Mouse (Mus musculus) left cerebral cortex, postnatal 25 days (tissue): ENCODE results near the gene Fbxl3. TPM values are rescaled to one million over a fixed set of nuclear protein-coding genes. Genes with fewer than 3 reads are reported as not detected.

Experiments
- DNase-seq, 2 experiments: peaks; one replicate each; pipeline ENCODE4 v3.0.0; 2022; ENCODE audit warnings: low spot score in 2 of 2, mixed read lengths in 1 of 2
- intact Hi-C: fragments of 180-260 bp; cut with DNase I; formaldehyde crosslinking; loops from one replicate; pipeline ENCODE4 v1.15.1; 2025
- total RNA-seq, 2 experiments: library from RNA; stranded (reverse); gene quantifications; 2 replicates each; pipeline ENCODE4 v1.2.3; 2021

The Fbxl3 gene
- total RNA-seq, 2 experiments from 2014 or later: 89.1 to 89.7 TPM

DNA sequence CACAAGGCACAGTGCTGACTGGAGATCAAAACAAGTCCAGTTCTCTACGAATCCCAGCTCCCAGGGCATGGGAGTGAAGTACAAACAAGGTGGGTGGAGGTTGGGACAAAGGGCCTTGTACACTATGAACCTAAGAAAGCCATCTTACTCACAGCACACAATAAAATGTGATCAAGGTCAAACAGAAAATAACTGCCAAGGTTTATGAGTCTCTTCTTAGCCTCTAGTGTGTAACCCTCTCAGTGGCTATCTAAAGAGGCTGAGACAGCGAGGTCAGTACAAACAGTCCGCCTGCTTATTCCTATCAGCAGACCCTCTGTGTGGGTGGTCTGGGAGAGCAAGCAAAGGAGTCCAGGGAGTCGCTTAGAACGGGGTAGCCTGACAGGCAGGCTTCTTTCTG lies 11.5 kb downstream of the Fbxl3 start:
- intact Hi-C loops: no loop called here
- no peak for DNase-seq

DNA sequence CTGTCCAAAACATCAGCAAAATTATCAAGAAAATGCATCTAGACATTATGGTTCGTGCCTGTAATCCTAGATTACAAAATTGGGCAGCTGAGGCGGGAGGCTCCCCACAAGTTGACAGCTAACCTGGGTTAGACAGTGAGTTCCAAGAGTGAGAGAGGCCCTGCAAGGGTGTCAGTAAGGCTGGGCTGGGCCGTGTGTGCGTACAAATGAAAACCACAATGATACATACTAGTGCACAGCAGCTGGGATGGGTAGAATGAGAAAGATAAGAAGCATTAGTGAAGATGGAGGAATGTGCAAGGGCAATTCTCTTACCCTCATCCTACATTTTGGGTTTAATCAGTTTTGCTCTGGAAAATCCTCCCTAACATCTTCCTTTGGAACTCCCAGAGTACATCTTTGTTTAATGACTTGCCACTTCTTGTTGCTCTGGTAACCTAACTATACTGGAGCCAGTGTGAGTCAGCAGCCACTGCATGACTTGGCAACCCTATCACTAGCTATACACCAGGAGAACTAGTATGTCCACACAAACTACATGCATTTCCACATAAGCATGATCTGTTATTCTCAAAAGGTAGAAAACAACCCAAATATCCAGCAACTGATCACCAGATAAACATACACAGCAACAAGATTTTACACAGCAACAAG lies 12.6 kb downstream of the Fbxl3 start:
- intact Hi-C loops: no loop called here
- DNase-seq: peak in 1 of 2 experiments; percentile 76

DNA sequence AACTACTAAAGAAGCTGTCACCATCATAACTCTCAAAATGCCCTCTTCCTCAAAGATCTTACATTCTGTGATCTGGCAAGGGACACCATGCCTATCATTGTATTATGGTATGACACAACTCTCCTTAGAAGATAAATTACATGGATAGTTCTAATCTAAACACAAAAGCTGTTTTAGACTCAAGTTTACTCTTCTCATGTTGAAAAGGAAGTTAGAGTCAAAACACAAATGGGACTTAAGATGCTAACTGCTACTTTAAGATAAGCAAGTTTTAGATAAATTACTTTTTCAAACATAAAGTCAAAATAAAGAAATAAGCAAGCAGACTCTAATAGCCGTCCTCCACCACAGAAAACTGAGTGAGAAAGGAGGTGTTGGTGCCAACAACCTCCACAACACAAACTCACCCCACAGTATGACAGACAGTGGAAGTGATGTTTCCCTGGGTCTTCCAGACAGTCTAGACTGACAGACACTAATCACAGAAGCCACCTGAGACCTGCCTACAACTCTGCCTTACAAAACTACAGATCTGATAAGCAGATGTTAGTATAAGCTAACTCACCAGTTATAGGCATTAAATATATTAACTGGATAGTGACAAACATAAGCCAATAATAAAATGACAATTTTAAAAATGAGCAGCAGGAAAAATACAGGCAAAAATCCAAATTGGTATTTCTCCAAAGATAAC lies 13.4 kb downstream of the Fbxl3 start:
- intact Hi-C loops: no loop called here
- DNase-seq: no peak

DNA sequence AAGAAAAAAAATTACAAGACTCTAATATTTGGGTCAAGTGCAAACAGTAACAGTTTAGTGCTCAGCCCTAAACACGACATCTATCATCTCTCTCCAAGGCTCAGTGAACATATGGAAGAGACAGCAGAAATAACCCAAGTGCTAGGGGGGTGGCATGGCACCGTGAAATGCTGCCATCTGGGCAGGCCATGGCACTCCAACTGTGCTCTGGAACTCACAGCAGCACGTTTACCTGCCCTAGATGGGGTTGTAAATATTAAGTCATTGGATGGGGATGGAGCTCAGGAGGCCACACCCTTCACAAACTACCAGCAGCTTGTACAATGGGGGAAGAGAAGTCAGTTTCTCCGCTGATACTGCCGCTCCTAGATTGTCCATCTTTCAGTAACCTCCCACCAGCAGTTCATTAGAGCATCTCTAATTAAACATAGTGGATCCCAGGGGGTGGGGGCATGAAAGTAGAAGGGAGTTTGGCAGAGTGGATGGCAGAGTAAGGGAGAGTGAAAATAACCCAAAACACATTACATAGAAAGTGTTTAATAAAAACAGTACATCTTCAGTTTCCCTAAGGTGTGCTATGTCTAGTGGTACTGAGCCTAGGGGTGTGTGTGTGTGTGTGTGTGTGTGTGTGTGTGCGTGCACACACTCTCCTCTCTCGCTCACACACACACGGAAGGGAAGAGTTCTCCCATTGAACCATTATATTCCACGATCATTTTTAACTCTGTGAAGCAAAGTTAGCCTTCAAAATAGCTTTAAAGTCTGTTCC lies 20.0 kb downstream of the Fbxl3 start:
- peak; percentile 38 to 79 for DNase-seq
- intact Hi-C loops: loop anchor here (10.0 kb wide), 2 partner anchors 395 to 605 kb away; no protein-coding TSS in a partner anchor

DNA sequence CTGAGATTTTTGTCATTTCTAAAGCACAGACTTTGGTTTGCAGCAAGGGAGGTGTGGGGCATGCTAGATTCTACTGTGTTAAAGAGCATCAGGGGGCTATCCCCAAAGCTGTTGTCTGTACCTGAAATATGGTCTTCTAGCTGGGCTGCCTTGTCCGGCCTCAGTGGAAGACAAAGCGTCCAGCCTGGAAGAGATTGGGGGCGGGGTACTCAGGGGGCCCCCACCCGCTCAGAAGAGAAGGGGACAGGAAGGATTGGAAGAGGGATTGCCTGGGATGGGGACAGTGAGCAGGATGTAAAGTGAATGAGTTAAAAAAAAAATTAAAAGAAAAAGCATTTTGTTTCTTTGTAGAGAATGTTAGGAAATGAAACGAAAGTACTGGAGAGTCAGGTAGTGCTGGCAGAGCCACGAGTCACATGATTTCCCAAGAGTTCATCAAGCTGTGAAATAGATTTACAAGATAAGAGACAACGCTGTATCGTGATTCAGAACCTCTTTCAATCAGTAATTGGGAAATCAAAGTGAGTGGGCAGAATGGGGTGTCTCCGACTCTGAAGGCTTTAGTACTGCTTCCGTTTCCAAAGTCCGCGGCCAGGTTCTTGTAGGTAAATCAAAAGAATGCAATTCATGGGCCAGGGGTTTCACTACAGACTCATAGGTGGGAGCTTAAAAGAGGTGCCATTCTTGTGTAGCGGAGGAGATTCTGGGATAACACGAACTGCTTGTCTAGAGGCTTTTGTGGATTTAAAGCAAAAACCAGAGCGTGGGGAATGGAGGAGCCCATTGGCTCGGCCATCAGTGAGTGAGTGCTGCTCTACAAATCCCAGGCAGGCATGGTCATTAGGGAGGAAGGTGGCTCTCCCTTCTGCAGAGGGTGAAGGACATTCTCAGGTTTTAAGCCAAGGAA lies 21.1 kb downstream of the Fbxl3 start:
- DNase-seq: no peak
- intact Hi-C loops: loop anchor here (10.0 kb wide), 2 partner anchors 397 to 607 kb away; no protein-coding TSS in a partner anchor

DNA sequence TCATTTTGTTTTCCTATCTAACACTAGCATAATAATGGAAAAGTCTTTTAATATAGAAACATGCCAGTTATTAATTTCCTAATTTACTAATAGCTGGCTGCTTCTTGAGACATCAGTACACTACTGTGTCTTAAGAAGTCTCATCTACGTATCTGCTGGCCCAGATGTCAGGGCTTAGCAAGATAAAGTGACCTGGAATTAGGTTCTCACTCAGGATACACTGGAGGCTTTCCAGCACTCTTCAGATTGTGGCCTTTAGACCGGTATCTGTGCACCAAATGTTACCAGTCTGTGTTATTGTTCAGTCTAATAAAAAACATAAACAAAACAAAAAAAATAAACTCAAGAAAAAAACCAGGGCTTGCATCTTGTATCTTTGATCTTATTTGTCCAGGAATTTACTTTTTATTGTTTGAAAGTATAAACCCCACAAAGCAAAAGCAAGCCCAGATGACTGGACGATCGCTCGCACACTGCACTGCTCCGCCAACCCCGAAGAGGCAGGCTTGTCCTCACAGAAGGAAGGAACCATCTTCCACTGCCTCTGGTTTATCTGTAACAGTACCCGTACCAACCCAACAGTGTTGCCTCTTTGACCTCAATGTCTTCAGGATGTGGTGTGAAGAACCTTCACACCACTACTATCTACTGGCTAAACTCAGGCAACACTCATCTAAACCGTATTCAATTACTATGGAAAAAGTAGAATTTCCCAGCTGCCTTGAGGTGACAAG lies 21.9 kb downstream of the Fbxl3 start:
- DNase-seq: no peak
- intact Hi-C loops: loop anchor here (10.0 kb wide), 2 partner anchors 397 to 607 kb away; no protein-coding TSS in a partner anchor

DNA sequence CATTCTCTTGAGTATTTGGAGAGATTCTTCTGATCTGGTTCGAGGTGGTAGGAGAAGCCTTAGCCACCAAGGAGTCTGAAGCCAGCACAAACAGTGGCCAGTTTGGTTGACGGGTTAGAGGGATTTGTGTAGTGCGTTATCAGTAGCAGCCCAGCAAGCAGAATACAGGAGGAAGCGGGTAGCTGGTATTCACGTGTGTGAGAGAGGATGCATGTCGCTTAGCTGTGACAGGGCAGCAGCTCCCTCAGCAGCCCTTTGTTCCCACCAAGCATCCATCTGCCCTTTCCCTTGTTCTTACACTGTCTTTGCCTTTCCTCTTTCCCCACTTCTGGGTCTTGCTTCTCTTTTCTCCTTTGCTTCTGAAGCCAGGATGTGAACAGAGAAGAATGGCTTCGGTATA lies 24.2 kb downstream of the Fbxl3 start:
- intact Hi-C loops: loop anchor here (10.0 kb wide), 2 partner anchors 400 to 610 kb away; no protein-coding TSS in a partner anchor
- DNase-seq: no peak

DNA sequence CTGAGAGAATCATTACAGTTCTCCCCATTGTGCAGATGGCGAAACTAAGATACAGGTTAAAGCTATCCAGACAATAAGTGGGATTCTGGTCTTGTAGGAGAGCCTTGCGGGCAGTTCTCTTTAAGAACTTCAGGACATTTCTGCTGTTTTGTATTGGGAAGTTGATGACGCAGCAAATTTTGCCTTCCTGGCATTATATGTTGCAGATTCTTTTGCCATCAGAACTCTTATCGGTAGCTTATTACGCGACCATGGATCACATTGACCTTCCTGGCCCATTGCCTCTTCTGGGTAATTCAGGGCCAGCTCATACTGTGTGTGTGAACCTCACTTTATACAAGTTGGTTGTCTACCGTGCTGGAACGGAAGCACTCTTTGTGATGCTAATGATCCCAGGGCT lies 25.5 kb downstream of the Fbxl3 start:
- intact Hi-C loops: loop anchor here (10.0 kb wide), 2 partner anchors 401 to 611 kb away; no protein-coding TSS in a partner anchor
- no peak for DNase-seq

DNA sequence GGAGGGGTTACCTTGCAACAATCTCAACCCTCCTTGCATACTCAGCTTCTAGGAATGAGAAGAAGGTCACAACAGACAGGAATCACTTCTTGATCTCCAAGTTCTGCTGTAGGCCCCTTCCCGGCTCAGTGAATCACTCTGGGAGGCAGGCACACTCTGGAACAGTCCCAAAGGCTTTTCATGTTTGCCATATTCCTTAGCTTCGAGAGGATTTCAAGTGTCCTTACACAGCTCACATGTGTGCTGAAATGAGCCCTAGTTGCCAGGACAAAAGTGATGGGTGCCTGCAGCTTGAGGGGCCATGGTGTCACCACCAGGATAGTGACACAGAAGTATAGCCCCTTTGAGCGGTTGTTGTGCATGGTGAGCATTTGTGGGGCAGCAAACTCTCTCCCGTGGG lies 26.6 kb downstream of the Fbxl3 start:
- intact Hi-C loops: loop anchor here (10.0 kb wide), 2 partner anchors 402 to 612 kb away; no protein-coding TSS in a partner anchor
- DNase-seq: no peak

DNA sequence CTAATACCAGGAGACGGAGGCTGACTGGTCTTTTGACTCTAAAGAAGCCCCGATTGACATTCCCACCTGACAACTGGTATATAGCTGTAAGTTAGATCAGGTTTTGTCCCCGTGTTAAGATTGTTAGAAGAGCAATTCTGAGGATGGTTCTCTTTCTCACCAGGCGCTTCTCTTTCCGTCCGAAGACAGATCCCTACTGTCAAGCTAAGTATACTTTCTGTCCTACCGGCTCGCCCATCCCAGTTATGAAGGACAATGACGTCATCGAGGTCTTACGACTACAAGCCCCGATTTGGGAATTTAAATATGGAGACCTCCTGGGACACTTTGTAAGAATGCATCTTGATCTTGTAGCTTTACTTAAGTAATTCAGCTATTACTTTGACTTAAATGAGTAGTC lies 27.9 kb downstream of the Fbxl3 start:
- intact Hi-C loops: loop anchor here (10.0 kb wide), 2 partner anchors 403 to 613 kb away; no protein-coding TSS in a partner anchor
- no peak for DNase-seq

DNA sequence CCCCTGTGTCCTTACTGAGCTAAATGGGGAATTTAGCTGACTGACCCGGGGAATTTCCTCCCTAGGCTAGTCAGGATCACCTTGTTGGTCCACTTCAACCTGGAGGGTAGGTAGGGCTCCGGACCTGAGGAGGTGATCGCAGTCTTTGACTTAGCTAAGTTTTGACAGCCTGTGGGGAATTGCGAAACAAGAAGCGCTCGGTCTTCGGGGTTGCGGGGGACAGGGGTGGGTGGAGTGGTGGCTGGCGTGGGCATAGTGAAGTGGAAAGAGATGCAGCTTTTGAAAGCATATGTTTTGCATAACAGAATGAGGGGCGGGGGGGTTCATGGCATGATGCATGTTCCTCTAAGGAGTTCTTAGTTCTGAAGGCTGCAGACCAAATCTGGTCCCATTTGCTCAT lies 28.6 kb downstream of the Fbxl3 start:
- no peak for DNase-seq
- intact Hi-C loops: loop anchor here (1.0 to 10.0 kb wide), 3 partner anchors 29 to 614 kb away; partner anchors contain the start of gene Fbxl3

DNA sequence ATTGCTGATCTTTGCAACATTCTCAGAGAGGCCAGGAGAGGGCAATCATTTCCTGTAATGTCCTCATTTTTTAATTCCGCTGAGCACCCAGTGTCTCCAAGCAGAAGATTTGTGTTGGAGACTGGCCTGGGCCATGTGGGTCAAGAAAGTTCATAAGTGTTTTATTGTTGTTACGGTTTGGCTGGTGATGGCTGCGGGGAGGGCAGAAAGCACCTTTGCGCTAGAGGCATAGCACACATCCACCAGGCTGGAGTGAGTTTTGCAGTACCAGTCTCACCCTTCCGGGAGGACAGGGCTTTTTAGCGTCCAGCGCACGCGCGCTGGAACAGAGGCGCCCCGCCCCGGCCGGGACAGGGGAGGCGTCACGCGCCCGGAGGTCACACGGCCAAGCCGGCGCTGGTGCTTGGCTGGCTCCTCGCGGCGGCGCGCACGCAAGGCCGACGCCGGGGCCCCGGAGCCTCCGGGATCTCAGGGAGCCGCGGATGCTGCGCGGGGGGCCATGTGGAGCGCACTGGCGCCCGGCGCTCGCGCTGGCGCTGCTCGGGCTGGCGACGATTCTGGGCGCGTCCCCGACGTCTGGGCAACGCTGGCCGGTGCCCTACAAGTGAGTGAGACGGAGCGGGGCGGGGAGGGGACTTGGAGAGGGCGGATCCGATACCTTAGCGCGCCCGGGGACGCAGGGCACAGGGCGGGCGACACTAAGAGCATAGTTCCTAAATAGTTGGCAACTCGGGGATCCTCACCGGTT lies 29.3 kb downstream of the Fbxl3 start, which contains the start of gene Cln5:
Cln5 (plus strand) TSS at position 353 of the 748 bp plus-strand sequence.
- intact Hi-C loops: loop anchor here (1.0 to 10.0 kb wide), 4 partner anchors 29 to 615 kb away; partner anchors contain the start of gene Fbxl3
- DNase-seq: peak; percentile 88 to 93

DNA sequence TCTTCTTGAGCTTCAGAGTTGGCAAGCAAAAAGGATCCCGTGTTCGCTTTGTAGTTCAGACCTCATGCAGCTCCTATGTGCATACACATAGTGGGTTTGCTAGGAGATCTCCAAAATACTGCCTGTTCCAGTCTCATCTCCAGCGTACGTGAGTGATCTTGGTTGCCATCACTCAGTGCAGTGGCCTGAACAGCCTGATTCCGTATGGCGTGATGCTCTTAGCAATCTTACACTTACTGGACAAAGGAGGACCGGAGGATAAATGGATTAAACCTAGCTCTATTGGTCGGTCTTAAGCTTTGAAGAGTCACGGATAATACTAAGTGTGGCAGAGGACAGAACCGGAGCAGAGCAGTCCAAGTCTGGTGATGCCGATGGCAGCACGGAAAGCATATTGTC lies 29.9 kb downstream of the Fbxl3 start:
- intact Hi-C loops: loop anchor here (5.0 kb wide), 1 partner anchor 468 kb away; no protein-coding TSS in a partner anchor
- DNase-seq: no peak

DNA sequence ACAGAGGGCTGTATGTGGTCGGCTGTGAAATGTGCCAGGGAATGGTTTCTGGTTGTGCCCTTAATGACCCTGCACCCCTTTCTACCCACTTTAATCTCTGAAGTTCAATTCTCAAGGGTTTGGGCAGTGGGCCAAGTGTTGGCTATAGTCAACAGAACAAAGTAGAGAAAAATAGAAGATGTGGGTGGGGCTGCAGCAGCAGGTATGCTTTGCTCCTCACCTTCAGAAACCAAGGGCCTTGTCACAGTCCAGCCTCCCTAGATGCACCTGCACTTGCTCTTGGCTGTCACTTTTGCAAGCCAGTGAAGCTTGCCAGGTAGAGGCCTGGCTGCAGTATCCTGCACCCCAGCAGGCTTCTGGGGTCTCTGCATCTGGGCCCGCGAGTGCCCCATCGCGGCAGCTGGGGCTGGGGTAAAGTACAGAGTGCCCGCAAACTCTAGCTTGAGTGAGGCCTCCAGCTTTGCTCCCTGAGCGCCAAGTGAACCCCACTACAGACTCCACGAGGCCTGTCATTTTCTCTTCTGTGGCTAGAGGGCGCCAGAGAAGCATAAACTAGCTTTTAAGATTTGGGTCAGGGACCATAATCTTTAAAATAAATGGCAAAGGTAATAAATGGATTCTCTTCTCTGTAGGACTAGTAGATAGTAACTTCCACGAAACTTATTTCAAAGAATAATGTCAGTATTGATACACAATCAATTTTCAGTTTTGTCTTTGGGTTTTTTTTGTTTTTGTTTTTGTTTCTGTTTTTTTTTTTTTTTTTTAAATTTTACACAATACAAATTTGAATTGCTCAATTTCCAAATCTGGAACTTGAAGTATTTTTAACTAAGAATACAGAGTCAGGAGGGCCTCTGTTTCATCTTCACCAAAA lies 33.8 kb downstream of the Fbxl3 start:
- peak; percentile 75 to 80 for DNase-seq
- intact Hi-C loops: loop anchor here (5.0 kb wide), 1 partner anchor 472 kb away; no protein-coding TSS in a partner anchor

DNA sequence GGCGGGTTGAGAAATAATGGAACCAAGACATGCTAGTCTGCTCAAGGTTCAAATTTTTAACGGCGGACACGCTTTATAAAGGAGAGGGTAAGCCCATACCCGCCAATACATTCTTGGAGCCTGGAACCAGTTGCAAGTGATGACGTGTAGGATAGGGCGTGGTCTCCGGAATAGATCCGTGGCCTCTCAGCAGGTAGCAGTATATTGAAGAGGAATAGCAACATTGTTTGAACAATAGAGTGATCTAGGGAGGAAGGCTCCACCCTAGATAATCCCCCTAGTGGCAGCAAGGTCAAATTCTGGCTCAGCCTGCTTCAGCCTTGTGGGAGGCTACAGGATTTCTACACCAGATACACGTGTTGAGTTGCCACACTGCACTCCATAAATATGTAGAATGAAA lies 39.9 kb downstream of the Fbxl3 start:
- intact Hi-C loops: no loop called here
- DNase-seq: no peak

DNA sequence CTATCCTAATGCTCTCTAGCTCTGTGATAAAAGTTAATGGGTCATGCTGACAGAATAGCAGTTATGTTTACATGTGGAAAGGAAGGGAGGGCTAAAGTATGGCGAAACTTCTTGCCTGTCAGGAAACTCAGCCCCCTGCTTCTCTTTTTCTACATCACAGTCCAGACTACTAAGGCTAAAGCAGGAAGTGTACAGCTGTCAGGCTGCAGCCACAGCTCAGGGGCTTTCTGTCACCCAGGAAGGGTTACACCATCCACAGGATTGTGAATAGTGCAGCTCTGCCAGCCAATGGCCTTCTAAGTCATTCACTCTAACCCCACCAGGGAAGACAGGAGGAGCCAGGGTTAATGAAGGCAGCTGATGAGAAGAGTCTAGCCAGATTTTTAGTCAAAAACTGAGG lies 40.4 kb downstream of the Fbxl3 start:
- intact Hi-C loops: no loop called here
- DNase-seq: no peak

DNA sequence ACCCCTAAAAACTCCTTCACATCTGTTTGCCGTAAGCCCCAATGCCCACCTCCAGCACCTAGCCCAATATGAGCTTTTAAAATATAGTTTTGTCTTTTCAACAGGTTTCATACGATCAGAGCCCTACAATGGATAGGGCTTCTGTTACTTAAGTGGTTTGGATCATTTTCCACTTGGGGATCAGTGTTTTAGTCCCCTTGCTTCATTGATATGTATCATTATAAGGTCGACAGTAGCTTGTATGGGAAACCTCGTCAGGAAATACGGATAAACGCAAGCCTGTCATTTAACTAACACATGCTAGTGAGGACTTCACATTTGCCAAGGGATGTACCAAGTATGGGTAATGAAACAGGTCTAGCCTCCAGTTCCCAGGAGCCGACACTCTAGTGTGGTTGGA lies 42.8 kb downstream of the Fbxl3 start:
- no peak for DNase-seq
- intact Hi-C loops: no loop called here
